Mouse (Mus musculus) erythroblast, embryonic 14.5 days (primary cell): Measurements from ENCODE around the gene Oip5.

Experiments used
- GATA1 ChIP-seq: IDR thresholded peaks from 2 replicates; pipeline ENCODE4 v1.6.1; 2012; ENCODE audit warnings: low read length, inconsistent platforms, mixed read lengths
- TAL1 ChIP-seq: IDR thresholded peaks from 3 replicates; pipeline ENCODE4 v1.6.1; 2012; ENCODE audit warnings: low read length, inconsistent platforms, mixed read lengths

DNA sequence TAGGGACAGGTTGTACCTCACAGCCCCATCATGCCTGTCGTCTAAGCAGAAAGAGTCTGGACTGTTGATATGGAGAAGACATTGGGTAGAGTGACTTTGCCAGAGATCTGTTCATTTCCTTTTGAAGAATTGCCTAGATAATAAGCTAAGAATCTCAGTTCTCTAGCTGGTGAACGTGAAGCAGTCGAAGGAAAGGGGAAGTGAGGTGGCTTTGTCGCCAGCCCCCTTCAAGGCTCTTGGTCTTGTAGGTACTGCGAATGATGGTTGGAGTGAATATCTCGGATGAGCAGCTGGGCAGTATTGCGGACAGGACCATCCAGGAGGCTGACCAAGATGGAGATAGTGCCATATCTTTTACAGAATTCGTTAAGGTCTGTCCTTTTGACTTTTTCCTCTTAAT, 34.0 kb downstream of the Oip5 start:
- TF ChIP-seq TAL1 (no peak), GATA1 (no peak)
